Mouse (Mus musculus): ENCODE measurements at regions not wholly inside any gene's neighbourhood (a gene's known extent, or its start where the extent isn't known, plus 50 kb on each side); places are given as distances from the start of the nearest gene placed in this dataset.

DNA sequence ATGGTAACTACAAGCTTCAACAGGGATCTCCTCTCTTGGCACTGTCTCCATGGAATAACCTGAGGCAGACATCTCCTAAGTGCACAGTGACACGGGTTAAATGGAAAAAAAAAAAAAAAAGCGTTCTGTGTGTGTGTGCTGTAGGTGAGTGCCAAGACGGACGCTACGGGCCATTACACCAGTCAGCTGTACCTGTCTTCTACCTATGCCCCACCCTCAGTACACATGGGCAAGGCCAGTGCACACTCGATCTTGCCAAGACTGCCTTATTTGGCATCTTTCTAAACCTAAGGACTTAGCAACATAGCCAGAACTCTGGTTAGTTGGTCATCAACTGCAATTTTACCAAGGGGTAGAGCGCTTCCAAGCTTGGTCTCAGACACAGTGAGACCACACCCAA, 173.1 kb upstream of the Dyrk2 start:
- Histone ChIP-seq H3K9me3 (replicated peaks; ENCODE audit: insufficient read depth, low read length) (no peaks in the 10 kb centered on the region), H3K27me3 (ENCODE audit: control insufficient read depth in 1 of 2, insufficient read depth in 2 of 2, low read length in 2 of 2) (no peaks in the 10 kb centered on the region; a peak in 1 of 4 replicates), H3K79me2 (ENCODE audit: control insufficient read depth, insufficient read depth, low read length, poor library complexity) (no peaks in the 10 kb centered on the region), H3K9ac (ENCODE audit: control insufficient read depth, low read depth, low read length, poor library complexity, severe bottlenecking) (no peak overlapping the region), H3K27ac (ENCODE audit: control insufficient read depth, low read depth, low read length) (no peak overlapping the region), H3K4me1 (ENCODE audit: control insufficient read depth in 1 of 2, insufficient read depth in 2 of 2, low read length in 2 of 2) (peaks cover 0 to 6% of the 10 kb centered on the region in 2 experiments; a peak in 2 of 4 replicates), H3K36me3 (ENCODE audit: control insufficient read depth in 1 of 2, insufficient read depth in 2 of 2, low read length in 2 of 2) (no peaks in the 10 kb centered on the region; a peak in 1 of 4 replicates), H3K4me3 (ENCODE audit: control insufficient read depth in 1 of 2, insufficient read depth in 1 of 2, low read depth in 2 of 2, low read length in 2 of 2) (no peak overlapping the region)
- DNase-seq (ENCODE audit: low read depth, low spot score), result no peak
- TF ChIP-seq HCFC1 (IDR thresholded peaks at IDR 0.05; ENCODE audit: low read depth, low read length) (no peak), UBTF (IDR thresholded peaks at IDR 0.05; ENCODE audit: borderline replicate concordance, insufficient read depth, low read depth, low read length) (no peak), E2F4 (IDR thresholded peaks at IDR 0.05; ENCODE audit: borderline replicate concordance, low read depth, low read length) (no peak), USF1 (IDR thresholded peaks at IDR 0.05; ENCODE audit: low read depth, low read length) (no peak), ZKSCAN1 (IDR thresholded peaks at IDR 0.05; ENCODE audit: low read depth, low read length) (no peak), ZNF384 (IDR thresholded peaks at IDR 0.05; ENCODE audit: low read depth, low read length) (no peak)

DNA sequence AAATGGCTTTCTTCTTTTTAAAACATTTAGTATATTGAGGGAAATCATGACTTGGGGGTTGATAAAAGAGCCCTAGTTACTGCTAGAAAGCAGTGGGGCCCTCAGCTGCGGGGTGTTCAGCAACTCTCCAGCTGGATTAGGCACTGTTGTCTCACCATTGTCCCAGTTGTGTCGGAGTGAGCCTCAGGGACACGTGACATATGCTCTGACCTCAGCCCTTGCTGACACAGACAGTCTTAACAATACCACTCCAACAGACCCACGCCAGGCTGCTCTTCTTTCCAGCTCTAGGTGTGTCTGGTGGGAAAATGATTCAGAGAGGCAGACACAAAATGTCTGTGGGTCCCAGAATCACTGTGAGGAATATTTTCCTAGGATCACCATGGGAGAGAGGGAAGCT, 170.2 kb upstream of the Dyrk2 start:
- no peak overlapping the region for H3K9ac ChIP-seq (ENCODE audit: control insufficient read depth, low read depth, low read length, poor library complexity, severe bottlenecking)
- H3K4me3 ChIP-seq (ENCODE audit: control insufficient read depth in 1 of 2, insufficient read depth in 1 of 2, low read depth in 2 of 2, low read length in 2 of 2), result no peak overlapping the region
- TF ChIP-seq RAD21 (IDR thresholded peaks at IDR 0.05; ENCODE audit: low read depth, low read length) (no peak), POLR2AphosphoS5 (IDR thresholded peaks at IDR 0.05; ENCODE audit: borderline replicate concordance, low read depth, low read length) (no peak), UBTF (IDR thresholded peaks at IDR 0.05; ENCODE audit: borderline replicate concordance, insufficient read depth, low read depth, low read length) (no peak), GATA1 (IDR thresholded peaks at IDR 0.05; ENCODE audit: low read depth, low read length) (no peak), TCF12 (IDR thresholded peaks at IDR 0.05; ENCODE audit: low read depth, low read length) (no peak), E2F4 (IDR thresholded peaks at IDR 0.05; ENCODE audit: borderline replicate concordance, low read depth, low read length) (no peak), ZC3H11A (IDR thresholded peaks at IDR 0.05; ENCODE audit: low read depth, low read length) (no peak), BHLHE40 (IDR thresholded peaks at IDR 0.05; ENCODE audit: borderline replicate concordance, low read depth, low read length) (no peak), USF2 (IDR thresholded peaks at IDR 0.05; ENCODE audit: borderline replicate concordance in 1 of 2, insufficient read depth in 1 of 2, low read depth in 1 of 2, low read length in 2 of 2) (no peak), NELFE (IDR thresholded peaks at IDR 0.05; ENCODE audit: low read depth, low read length) (no peak), ETS1 (IDR thresholded peaks at IDR 0.05; ENCODE audit: low read depth, low read length) (no peak), POLR2AphosphoS2 (IDR thresholded peaks at IDR 0.05; ENCODE audit: low read length) (no peak), CHD1 (IDR thresholded peaks at IDR 0.05; ENCODE audit: low read depth, low read length) (no peak), HCFC1 (IDR thresholded peaks at IDR 0.05; ENCODE audit: low read depth, low read length) (no peak), MYC (IDR thresholded peaks at IDR 0.05; ENCODE audit: low read depth, low read length) (no peak), POLR2A (IDR thresholded peaks at IDR 0.05; ENCODE audit: control insufficient read depth in 1 of 2, insufficient read depth in 1 of 2, low read depth in 1 of 2, low read length in 2 of 2, poor library complexity in 1 of 2) (no peak), MYB (IDR thresholded peaks at IDR 0.05; ENCODE audit: low read depth, low read length) (no peak)
- no peak overlapping the region for H3K27ac ChIP-seq (ENCODE audit: control insufficient read depth, low read depth, low read length)
- H3K4me1 ChIP-seq (ENCODE audit: control insufficient read depth in 1 of 2, insufficient read depth in 2 of 2, low read length in 2 of 2), result peaks cover 0 to 4% of the 10 kb centered on the region in 2 experiments; a peak in 2 of 4 replicates
- no peaks in the 10 kb centered on the region; a peak in 1 of 4 replicates for H3K36me3 ChIP-seq (ENCODE audit: control insufficient read depth in 1 of 2, insufficient read depth in 2 of 2, low read length in 2 of 2)
- H3K79me2 ChIP-seq (ENCODE audit: control insufficient read depth, insufficient read depth, low read length, poor library complexity), result no peaks in the 10 kb centered on the region
- no peaks in the 10 kb centered on the region; a peak in 1 of 4 replicates for H3K27me3 ChIP-seq (ENCODE audit: control insufficient read depth in 1 of 2, insufficient read depth in 2 of 2, low read length in 2 of 2)
- no peak for DNase-seq (ENCODE audit: low read depth, low spot score)
- H3K9me3 ChIP-seq (replicated peaks; ENCODE audit: insufficient read depth, low read length), result no peaks in the 10 kb centered on the region
